Mouse (Mus musculus): ENCODE measurements at regions not wholly inside any gene's neighbourhood (a gene's known extent, or its start where the extent isn't known, plus 50 kb on each side); places are given as distances from the start of the nearest gene placed in this dataset.
"Not testable (repeated sequence)": the region's sequence is repeated elsewhere in the genome, so short reads cannot be mapped to it uniquely, and the experiment has no call there.

GRCm38 (mm10) chr12:16358831-16359230, 251.9 kb downstream of the Lpin1 start:
- TF ChIP-seq POU5F1 (IDR thresholded peaks at IDR 0.05; ENCODE audit: borderline replicate concordance, low read length) (no peak), CTCF (conservative IDR thresholded peaks at IDR 0.05; ENCODE audit: low read length) (no peak), NANOG (IDR thresholded peaks at IDR 0.05; ENCODE audit: borderline replicate concordance, low read length) (no peak)
- Histone ChIP-seq H3K36me3 (ENCODE audit: insufficient read depth, low read length) (no peaks in the 10 kb centered on the region), H3K9me3 (ENCODE audit: low read length) (peaks cover 11% of the 10 kb centered on the region), H3K27me3 (ENCODE audit: insufficient read depth, low read length) (no peaks in the 10 kb centered on the region), H3K4me1 (replicated peaks; ENCODE audit: low read depth, low read length) (peaks cover 9% of the 10 kb centered on the region), H3K4me3 (replicated peaks; ENCODE audit: low read length) (no peak overlapping the region)

GRCm38 (mm10) chr12:16354711-16355110, 256.1 kb downstream of the Lpin1 start:
- Histone ChIP-seq H3K4me1 (replicated peaks; ENCODE audit: low read depth, low read length) (peaks cover 9% of the 10 kb centered on the region), H3K36me3 (ENCODE audit: insufficient read depth, low read length) (no peaks in the 10 kb centered on the region), H3K27me3 (ENCODE audit: insufficient read depth, low read length) (no peaks in the 10 kb centered on the region), H3K4me3 (replicated peaks; ENCODE audit: low read length) (no peak overlapping the region), H3K9me3 (ENCODE audit: low read length) (no peaks in the 10 kb centered on the region)
- no peak for TF ChIP-seq CTCF (conservative IDR thresholded peaks at IDR 0.05; ENCODE audit: low read length)
- no peak for TF ChIP-seq NANOG (IDR thresholded peaks at IDR 0.05; ENCODE audit: borderline replicate concordance, low read length)
- no peak for TF ChIP-seq POU5F1 (IDR thresholded peaks at IDR 0.05; ENCODE audit: borderline replicate concordance, low read length)

GRCm38 (mm10) chr12:16351751-16352150, 259.0 kb downstream of the Lpin1 start:
- peaks cover 4% of the 10 kb centered on the region for H3K4me1 ChIP-seq (replicated peaks; ENCODE audit: low read depth, low read length)
- H3K9me3 ChIP-seq (ENCODE audit: low read length) = no peaks in the 10 kb centered on the region
- no peaks in the 10 kb centered on the region for H3K27me3 ChIP-seq (ENCODE audit: insufficient read depth, low read length)
- H3K4me3 ChIP-seq (replicated peaks; ENCODE audit: low read length) = no peak overlapping the region
- H3K36me3 ChIP-seq (ENCODE audit: insufficient read depth, low read length) = no peaks in the 10 kb centered on the region
- TF ChIP-seq POU5F1 (IDR thresholded peaks at IDR 0.05; ENCODE audit: borderline replicate concordance, low read length) (no peak), NANOG (IDR thresholded peaks at IDR 0.05; ENCODE audit: borderline replicate concordance, low read length) (no peak), CTCF (conservative IDR thresholded peaks at IDR 0.05; ENCODE audit: low read length) (no peak)

- Histone ChIP-seq H3K36me3 (ENCODE audit: insufficient read depth, low read length) (no peaks in the 10 kb centered on the region), H3K27me3 (ENCODE audit: insufficient read depth, low read length) (no peaks in the 10 kb centered on the region), H3K4me1 (replicated peaks; ENCODE audit: low read depth, low read length) (no peaks in the 10 kb centered on the region), H3K9me3 (ENCODE audit: low read length) (no peaks in the 10 kb centered on the region), H3K4me3 (replicated peaks; ENCODE audit: low read length) (no peak overlapping the region)
- TF ChIP-seq NANOG (IDR thresholded peaks at IDR 0.05; ENCODE audit: borderline replicate concordance, low read length) (no peak), POU5F1 (IDR thresholded peaks at IDR 0.05; ENCODE audit: borderline replicate concordance, low read length) (no peak), CTCF (conservative IDR thresholded peaks at IDR 0.05; ENCODE audit: low read length) (no peak)
Observed at GRCm38 (mm10) chr12:16349310-16349709, 261.5 kb downstream of the Lpin1 start.

- TF ChIP-seq CTCF (conservative IDR thresholded peaks at IDR 0.05; ENCODE audit: low read length) (no peak), NANOG (IDR thresholded peaks at IDR 0.05; ENCODE audit: borderline replicate concordance, low read length) (no peak), POU5F1 (IDR thresholded peaks at IDR 0.05; ENCODE audit: borderline replicate concordance, low read length) (no peak)
- Histone ChIP-seq H3K36me3 (ENCODE audit: insufficient read depth, low read length) (no peaks in the 10 kb centered on the region), H3K4me3 (replicated peaks; ENCODE audit: low read length) (no peak overlapping the region), H3K27me3 (ENCODE audit: insufficient read depth, low read length) (no peaks in the 10 kb centered on the region), H3K9me3 (ENCODE audit: low read length) (no peaks in the 10 kb centered on the region), H3K4me1 (replicated peaks; ENCODE audit: low read depth, low read length) (peaks cover 7% of the 10 kb centered on the region)
Observed at GRCm38 (mm10) chr12:16344021-16344420, 266.7 kb downstream of the Lpin1 start.

GRCm38 (mm10) chr12:16342030-16342429, 268.7 kb downstream of the Lpin1 start:
- H3K4me3 ChIP-seq (replicated peaks; ENCODE audit: low read length); H3K36me3 ChIP-seq (ENCODE audit: insufficient read depth, low read length); H3K4me1 ChIP-seq (replicated peaks; ENCODE audit: low read depth, low read length); H3K27me3 ChIP-seq (ENCODE audit: insufficient read depth, low read length); H3K9me3 ChIP-seq (ENCODE audit: low read length): not testable (repeated sequence)
- peak; percentile 50 for TF ChIP-seq CTCF (conservative IDR thresholded peaks at IDR 0.05; ENCODE audit: low read length)

GRCm38 (mm10) chr12:16331456-16331855, 279.3 kb downstream of the Lpin1 start:
- TF ChIP-seq CTCF (conservative IDR thresholded peaks at IDR 0.05; ENCODE audit: low read length) (no peak), NANOG (IDR thresholded peaks at IDR 0.05; ENCODE audit: borderline replicate concordance, low read length) (no peak), POU5F1 (IDR thresholded peaks at IDR 0.05; ENCODE audit: borderline replicate concordance, low read length) (no peak)
- H3K4me1 ChIP-seq (replicated peaks; ENCODE audit: low read depth, low read length) = no peaks in the 10 kb centered on the region
- no peaks in the 10 kb centered on the region; the same call in 1 of the 2 replicates for H3K27me3 ChIP-seq (ENCODE audit: insufficient read depth, low read length)
- H3K36me3 ChIP-seq (ENCODE audit: insufficient read depth, low read length) = no peaks in the 10 kb centered on the region
- no peak overlapping the region for H3K4me3 ChIP-seq (replicated peaks; ENCODE audit: low read length)
- H3K9me3 ChIP-seq (ENCODE audit: low read length) = no peaks in the 10 kb centered on the region

GRCm38 (mm10) chr12:16329129-16329528, 281.6 kb downstream of the Lpin1 start:
- Histone ChIP-seq H3K4me1 (replicated peaks; ENCODE audit: low read depth, low read length) (no peaks in the 10 kb centered on the region), H3K27me3 (ENCODE audit: insufficient read depth, low read length) (no peaks in the 10 kb centered on the region), H3K9me3 (ENCODE audit: low read length) (no peaks in the 10 kb centered on the region), H3K4me3 (replicated peaks; ENCODE audit: low read length) (no peak overlapping the region), H3K36me3 (ENCODE audit: insufficient read depth, low read length) (no peaks in the 10 kb centered on the region)
- no peak for TF ChIP-seq NANOG (IDR thresholded peaks at IDR 0.05; ENCODE audit: borderline replicate concordance, low read length)
- TF ChIP-seq POU5F1 (IDR thresholded peaks at IDR 0.05; ENCODE audit: borderline replicate concordance, low read length) = no peak
- no peak for TF ChIP-seq CTCF (conservative IDR thresholded peaks at IDR 0.05; ENCODE audit: low read length)

GRCm38 (mm10) chr12:16320536-16321402, 290.0 kb downstream of the Lpin1 start:
- Histone ChIP-seq H3K36me3 (ENCODE audit: insufficient read depth, low read length) (no peaks in the 10 kb centered on the region), H3K9me3 (ENCODE audit: low read length) (no peaks in the 10 kb centered on the region), H3K4me1 (replicated peaks; ENCODE audit: low read depth, low read length) (no peaks in the 10 kb centered on the region), H3K27me3 (ENCODE audit: insufficient read depth, low read length) (no peaks in the 10 kb centered on the region), H3K4me3 (replicated peaks; ENCODE audit: low read length) (no peak overlapping the region)
- TF ChIP-seq NANOG (IDR thresholded peaks at IDR 0.05; ENCODE audit: borderline replicate concordance, low read length) = no peak
- TF ChIP-seq CTCF (conservative IDR thresholded peaks at IDR 0.05; ENCODE audit: low read length) = no peak
- no peak for TF ChIP-seq POU5F1 (IDR thresholded peaks at IDR 0.05; ENCODE audit: borderline replicate concordance, low read length)
